Mouse (Mus musculus): ENCODE measurements around the gene Pde4d.

Gene Pde4d

GRCm38 (mm10) chr13:109233911-109234613, 784.3 kb downstream of the Pde4d start:
- DNase-seq (ENCODE audit: extremely low spot score, low spot score), result no peak

DNA sequence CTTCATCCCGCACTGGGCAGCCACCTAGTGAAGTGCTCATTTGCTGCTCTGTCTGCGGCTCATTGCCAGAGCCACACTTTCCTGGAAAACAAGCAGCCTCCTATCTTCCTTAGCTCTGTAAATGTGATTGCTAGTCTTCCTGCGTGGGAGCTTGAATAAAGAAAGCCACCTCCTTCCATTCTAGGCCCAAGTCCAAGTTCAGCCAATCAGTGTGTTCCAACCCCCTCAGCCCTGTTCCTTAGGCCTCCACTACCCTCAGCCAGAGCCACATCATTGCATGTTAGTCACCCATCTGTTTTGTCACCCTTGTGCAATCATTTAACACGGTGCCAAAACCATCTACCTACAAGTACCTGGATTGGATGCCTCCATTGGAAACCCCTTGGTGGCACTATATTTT, 786.3 kb downstream of the Pde4d start:
- DNase-seq (ENCODE audit: extremely low spot score, low spot score), result no peak

- no peak for DNase-seq (ENCODE audit: extremely low spot score, low spot score)
Measured at GRCm38 (mm10) chr13:109238670-109239069, 788.9 kb downstream of the Pde4d start.

DNA sequence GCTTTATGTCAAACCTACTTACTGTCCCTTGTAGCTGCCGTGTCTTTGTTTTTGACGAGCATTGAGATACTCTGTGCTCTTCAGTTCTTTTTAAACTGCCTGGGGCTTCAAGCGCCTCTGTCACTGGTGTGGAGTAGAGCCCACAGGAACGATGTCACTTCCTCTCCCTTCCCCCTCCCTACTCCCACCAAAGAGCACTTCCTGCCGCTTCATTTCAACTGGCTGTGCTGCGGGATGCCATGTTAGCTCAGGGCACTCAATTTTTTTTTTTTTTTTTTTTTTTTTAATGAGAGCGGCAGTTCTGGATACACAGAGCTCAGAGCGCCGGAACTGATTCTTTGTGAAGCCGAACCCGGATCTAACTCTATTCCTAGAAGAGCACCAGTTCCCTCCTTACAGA, 789.5 kb downstream of the Pde4d start:
- no peak for DNase-seq (ENCODE audit: extremely low spot score, low spot score)

DNA sequence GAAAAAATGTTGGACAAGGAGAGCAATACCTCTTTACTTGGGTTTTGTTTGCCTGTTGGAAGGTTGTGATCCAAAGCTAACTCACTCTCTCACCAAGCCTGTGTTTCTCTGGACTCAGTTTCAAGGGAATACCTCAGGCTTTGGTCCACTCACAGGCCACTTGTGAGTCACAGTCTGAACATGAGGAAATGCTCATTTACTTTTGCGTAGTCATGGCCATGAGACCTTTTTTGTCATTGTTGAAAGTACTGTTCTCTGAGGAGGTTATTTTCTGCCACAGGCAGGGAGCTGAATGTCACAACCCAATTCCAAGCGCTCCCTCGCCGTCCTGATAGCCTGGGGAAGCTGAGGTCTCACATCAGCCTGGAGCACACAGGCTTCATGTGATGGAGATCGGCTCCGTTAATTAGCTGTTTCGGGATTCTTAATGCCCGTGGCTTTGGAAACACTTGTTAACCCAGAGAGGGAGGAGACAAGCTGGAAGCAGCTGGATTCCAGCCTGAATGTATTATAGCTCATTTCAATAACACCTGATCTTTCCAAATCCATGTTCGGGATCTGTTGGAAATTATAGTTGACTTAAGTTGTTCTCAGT, 792.8 kb downstream of the Pde4d start:
- DNase-seq (ENCODE audit: extremely low spot score, low spot score), result no peak

DNA sequence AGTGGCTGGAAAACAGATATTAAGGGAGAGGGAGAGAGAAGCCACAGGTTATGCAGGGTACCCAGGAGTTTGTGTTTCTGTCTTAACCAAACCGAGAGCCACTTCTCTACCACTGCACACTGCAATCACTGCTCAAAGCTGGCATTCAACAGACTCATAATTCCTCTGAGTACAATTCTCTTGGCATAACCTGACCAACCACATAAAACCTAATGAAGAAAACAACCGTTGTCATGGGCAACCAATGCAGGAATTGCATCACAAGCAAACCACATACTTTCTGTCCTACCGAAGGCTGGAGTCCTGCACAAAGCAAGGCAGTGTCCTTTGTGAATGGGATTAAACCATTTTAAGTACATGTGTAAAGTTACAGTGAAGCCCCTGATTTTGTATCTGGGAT, 793.4 kb downstream of the Pde4d start:
- DNase-seq (ENCODE audit: extremely low spot score, low spot score), result no peak

GRCm38 (mm10) chr13:109247061-109247460, 797.3 kb downstream of the Pde4d start:
- no peak for DNase-seq (ENCODE audit: extremely low spot score, low spot score)

DNA sequence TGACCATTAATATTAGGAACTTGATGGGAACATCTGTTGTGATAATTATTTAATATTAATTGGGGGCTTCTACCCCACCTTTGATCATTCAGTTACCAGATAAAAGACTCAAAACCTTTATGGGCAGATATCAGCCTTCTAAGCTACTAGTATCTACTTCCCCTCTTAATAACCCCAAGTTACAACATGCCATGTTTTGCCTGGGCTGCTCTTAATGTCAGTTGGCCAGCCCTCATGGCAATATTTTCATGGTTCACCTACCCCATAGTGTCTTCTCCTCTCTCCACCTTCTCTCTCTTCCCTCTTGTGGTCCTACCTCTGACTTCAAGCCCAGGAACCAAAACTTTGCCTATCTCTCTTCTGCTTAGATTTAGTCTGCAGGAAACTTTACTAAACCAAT, 799.6 kb downstream of the Pde4d start:
- no peak for DNase-seq (ENCODE audit: extremely low spot score, low spot score)

- DNase-seq (ENCODE audit: extremely low spot score, low spot score), result no peak
Measured at GRCm38 (mm10) chr13:109255634-109256033, 805.9 kb downstream of the Pde4d start.

GRCm38 (mm10) chr13:109260220-109260795, 810.6 kb downstream of the Pde4d start:
- peak; percentile 83 for DNase-seq (ENCODE audit: extremely low spot score, low spot score)

- peak; percentile 27 for DNase-seq (ENCODE audit: extremely low spot score, low spot score)
Measured at GRCm38 (mm10) chr13:109260796-109261516, 811.2 kb downstream of the Pde4d start.

DNA sequence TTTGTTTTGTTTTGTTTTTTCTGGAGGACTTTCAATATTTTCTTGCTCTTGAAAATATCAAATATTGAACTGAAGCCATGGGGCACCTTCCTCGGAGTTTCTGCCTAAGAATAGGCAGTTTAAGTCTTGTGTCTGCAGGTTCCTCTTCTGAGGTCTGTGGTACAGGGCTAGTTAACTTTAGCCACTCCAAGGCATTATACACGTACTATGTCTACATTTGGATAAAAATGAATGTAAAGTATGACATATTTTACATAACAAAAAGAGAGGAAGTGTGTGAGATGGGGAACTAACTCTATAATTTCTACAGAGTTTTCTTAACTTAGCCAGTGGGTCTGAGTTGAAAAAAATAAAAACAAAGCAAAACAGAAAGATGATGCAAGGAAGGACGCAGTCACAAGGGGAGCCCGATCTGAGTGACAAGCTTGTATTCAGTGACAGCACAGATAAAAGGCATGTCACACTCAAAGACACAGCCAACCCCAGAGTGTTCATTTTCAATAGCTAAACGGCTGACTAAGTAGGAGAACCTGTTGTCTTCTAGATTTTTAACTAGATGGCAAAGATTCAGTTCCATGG, 812.0 kb downstream of the Pde4d start:
- DNase-seq (ENCODE audit: extremely low spot score, low spot score), result no peak

GRCm38 (mm10) chr13:109262501-109262900, 812.8 kb downstream of the Pde4d start:
- DNase-seq (ENCODE audit: extremely low spot score, low spot score), result no peak

- DNase-seq (ENCODE audit: extremely low spot score, low spot score), result no peak
Measured at GRCm38 (mm10) chr13:109263833-109264232, 814.1 kb downstream of the Pde4d start.

DNA sequence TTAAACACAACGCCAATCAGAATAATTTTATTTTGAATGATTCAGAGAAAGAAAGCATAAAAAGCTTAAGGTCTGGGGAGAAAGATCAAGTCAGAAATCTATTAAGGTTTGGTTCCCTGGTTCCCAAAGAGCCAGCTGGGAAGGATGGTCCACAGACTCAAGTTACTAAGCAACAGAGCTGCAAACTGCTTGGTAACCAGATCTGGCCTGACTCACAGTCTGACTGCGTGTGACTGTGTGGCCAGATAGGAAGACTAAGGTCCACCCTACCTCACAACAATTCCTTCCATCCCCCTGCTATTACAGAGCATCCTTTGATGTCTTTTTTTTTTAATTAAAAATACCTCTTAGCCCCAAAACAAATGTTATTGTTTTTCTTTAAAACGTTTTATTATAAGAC, 818.5 kb downstream of the Pde4d start:
- no peak for DNase-seq (ENCODE audit: extremely low spot score, low spot score)

GRCm38 (mm10) chr13:109268659-109269322, 819.0 kb downstream of the Pde4d start:
- DNase-seq (ENCODE audit: extremely low spot score, low spot score), result no peak

DNA sequence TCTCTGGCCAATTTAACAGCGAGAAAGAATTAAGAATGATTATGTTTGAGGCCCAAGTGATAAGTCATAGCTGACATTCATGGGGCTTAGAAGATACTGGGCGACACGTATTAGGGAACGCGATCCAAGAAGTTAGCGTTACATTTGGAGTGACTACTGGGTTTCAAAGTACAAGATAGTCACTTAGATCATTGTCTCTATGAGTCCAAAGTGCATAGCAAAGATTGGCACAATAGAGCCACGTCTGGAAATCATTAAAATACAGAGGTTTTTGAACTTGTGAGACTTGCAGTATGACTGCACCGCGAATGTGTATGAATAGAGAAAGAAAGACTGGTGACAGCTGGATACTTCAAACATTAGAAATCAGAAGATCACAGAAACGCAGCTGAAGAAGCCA, 825.1 kb downstream of the Pde4d start:
- DNase-seq (ENCODE audit: extremely low spot score, low spot score), result no peak

DNA sequence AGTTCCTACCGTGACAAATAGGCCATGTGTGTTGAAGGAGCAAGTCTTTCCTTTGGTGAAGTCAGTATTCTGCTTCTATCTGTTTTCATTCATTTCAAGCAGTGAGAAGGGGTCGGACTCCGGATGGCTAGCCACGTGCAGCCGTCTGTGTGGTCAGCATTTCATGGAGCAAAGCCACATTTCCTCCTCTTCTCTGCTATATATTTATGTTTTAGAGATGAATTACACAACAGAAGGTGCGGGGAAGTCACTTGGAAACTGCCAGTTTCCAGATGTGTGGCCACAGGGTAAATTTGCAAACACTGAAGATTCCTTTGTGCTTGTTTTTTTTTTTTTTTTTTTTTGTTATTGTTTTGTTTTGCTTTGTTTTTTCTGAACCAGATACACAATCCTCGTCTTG, 828.0 kb downstream of the Pde4d start:
- DNase-seq (ENCODE audit: extremely low spot score, low spot score), result no peak

GRCm38 (mm10) chr13:109278504-109278912, 828.8 kb downstream of the Pde4d start:
- DNase-seq (ENCODE audit: extremely low spot score, low spot score), result peak; percentile 27

DNA sequence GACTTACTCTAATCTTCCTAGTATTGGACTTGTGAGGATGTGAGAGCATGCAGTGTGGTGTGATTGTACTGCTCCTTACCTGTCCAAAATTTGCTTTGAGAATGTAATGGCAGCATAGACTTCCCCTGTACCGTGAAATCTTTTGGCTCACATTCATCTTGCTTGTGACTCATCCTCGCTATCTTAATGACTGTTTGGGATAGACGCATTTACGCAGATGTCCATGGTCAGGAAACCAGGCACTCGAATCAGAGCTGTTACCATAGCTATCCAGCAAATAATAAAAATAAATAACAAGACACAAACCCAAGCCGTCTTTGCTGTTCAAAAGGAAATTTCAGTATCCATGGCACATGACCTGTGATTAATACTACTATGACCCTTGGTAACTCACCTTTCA, 829.5 kb downstream of the Pde4d start:
- DNase-seq (ENCODE audit: extremely low spot score, low spot score), result no peak

DNA sequence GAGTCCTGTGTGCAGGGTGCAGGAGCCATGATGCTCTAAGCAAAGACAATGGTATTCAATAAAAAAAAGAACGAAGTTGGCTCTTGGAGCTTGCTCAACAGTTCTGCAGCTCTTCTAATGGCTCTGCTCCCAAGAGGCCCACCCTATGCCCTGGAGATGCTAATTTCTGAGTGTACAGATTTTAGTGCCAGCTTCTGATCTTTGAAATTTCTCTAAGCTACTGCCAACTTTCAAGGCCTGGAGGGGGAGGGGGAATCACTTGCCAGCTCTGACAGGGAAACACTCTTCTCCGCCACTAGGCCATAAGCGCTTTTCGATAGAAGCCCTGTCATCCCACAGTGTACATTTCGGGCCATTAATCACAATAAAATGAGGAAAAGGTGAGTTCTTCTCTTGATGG, 830.7 kb downstream of the Pde4d start:
- no peak for DNase-seq (ENCODE audit: extremely low spot score, low spot score)

All from neural tube, embryonic 10.5 days (tissue).